Mouse (Mus musculus) gastrocnemius, postnatal 10 days (tissue): ENCODE data around the gene Paqr7. TPM values are rescaled to one million over a fixed set of nuclear protein-coding genes. Genes with fewer than 3 reads are reported as not detected.

Experiments used
- DNase-seq: peaks from one replicate; pipeline ENCODE4 v3.0.0; 2021; ENCODE audit warnings: mixed read lengths
- microRNA-seq, 2 experiments: library from miRNA; unstranded; fragments of <30 nt; microRNA quantifications; one replicate each; pipeline ENCODE4 v1.2.0; 2021
- total RNA-seq, 2 experiments: library from RNA; stranded (reverse); gene quantifications; 2 replicates each; pipeline ENCODE4 v1.2.3; 2021

The Paqr7 gene
- total RNA-seq, 2 experiments from 2014 or later: 6.5 to 6.8 TPM

DNA sequence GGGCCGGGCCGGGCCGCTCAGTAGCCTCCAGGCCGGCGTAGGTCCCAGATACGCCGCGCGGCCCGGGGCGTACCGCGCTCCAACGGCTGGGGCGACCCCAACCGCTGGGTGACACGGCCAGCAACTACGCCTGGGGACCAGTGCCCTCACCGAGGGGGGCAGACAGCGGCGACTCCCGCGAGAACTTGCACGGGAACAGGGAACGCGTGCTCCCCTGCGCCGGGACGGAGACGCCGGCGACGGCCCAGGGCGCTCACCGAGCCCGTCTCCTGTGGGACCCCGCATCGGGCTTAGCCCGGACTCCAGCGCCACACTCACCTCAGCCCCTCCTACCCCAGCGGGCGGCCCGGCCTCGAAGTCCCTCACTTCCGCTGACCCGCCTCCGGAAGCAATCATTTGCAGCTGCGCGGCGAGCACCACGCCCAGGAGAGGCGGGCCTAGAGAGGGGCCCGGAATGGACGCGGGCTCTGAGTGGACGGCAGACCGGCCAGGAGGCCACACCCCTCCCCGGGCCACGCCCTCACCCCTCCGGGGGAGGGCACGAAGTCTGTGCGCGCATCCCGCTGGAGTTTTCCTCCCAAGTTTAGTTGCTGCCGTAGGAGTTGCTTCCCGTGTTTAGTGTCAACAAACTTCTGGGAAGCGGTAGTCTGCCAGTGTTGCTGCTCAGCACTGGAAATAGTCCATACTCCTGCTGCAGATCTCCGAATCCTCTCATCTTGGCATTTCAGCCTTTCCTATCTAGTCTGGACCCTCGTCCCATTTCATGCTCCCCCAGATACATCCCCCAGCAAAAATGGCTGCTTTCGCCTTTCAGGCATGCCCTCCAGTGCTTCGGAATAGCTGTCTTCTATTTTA lies 38.7 kb downstream of the Paqr7 start, which contains the start of gene Mtfr1l:
TSS of gene Mtfr1l (minus strand) at position 456 of the 855 bp plus-strand sequence.
- DNase-seq: peak; percentile 95

DNA sequence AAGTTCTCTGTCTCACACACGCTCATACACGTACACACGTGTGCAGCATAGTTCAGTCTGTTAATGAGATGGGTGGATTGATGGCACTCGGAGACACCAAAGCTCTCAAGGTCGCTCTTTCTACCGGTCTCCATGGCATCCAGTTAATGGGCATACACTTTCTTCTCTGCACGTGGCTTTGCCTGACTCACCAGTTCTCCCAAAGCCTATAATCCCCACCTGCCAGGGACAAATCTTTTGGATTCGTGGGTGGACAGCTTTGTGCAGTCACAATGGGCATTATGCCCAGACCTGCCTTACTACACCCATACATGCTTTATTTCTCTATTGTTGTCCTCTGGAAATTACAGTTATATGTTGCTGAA lies 39.3 kb downstream of the Paqr7 start:
- no peak for DNase-seq

DNA sequence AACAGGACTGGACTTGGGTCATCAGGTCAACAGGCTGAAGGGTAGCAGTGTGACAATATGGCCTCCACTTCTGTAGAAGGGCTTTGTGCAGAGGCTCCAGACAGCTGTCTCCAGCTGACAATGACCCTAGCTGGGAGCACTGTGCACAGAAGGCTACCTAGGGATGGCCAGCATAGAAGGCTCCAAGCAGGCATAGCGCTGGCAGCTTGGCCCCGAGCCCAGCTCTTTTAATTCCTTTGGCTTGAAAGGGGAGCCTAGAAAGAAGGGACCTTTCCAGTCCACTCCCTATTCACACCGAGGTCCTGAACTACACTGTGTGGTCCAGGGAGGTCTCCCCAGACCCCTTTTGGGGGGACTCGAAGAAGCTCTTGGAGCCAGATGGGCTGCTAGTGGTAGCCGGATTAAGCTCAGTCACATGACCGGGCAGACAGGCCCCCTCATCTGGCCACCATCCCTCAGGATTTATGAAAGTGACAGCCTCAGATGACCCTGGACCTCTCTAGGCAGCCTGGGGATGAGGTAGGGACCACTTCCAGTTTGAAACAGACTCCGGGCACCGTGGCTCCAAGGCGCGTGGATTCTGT lies 42.6 kb downstream of the Paqr7 start:
- DNase-seq: no peak

DNA sequence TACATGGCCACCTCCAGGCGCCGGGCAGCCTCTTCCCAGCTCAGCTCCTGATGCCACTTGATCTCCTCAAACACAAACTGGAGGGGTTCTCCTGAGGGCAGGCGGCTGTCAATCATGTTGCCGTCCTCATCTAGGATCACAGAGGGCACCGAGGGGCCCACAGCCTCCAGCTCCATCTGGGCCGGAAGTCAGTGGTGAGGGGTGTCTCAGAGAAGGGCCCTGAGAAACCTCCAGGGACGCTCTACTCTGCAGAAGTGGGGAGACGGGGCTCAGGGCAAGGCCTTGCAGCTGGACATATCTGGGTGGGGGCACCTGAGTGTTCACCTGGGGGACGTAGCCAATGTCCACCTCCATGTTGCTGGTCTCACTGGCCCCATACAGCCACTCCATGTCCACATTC lies 46.2 kb downstream of the Paqr7 start:
- no peak for DNase-seq

DNA sequence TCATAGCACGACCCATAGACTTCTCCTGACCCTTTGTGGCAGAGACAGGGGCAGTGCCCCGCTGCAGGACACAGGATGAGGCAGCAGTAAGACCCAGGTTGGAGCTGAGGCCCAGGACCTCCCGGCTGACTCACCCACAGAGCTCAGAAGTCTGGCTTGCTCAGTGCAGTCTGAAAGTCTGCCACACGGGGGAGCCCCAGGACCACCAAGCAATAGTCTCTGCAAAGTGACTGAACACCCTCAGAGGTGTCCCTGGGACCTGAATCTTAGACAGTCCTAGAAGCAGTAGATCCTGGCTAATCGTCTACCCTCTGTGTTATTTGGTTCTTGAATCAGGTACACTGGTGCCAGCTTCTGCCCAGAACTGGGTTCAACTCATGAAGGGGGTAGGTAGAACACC lies 46.8 kb downstream of the Paqr7 start:
- DNase-seq: peak; percentile 96

DNA sequence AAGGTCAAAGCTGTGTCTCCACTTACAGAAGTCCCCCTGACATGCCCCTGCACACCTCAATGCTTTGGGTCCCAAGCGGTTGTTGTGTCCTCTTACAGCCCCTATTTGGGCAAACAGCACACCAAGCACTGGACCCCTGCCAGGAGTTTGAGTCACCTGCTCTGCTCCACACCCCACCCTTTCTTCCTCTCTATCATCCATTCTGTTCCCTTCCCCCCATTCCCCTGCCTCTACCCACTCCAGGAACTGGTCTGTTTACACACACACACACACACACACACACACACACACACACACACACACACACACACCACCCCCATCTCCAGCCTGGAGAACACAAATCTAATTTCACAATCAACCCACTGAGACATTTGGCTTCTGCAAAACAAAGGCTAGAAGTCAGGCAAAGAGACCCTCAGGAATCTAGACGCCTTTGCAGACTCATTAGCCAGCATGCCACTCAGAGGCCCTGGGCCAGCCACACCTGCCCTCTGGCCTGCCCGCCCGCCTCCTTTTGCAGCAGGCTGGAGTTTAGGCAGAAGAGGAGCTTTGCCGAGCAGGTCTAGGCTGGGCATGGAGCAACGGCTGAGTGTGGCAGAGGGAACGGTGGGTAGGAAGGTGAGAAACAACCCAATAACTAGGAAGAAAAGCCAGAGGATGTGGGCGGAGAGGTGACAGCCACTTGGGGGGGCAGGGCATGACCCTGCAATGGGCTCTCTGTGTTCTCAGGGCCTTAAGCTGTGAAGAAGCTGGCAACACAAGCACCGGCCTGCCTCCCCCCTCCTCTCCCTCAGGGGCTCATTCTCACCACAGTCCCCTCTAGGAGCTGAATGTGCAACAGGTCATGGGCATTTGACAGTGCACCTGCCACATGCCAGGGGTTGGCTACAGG lies 50.6 kb downstream of the Paqr7 start:
- DNase-seq: no peak

DNA sequence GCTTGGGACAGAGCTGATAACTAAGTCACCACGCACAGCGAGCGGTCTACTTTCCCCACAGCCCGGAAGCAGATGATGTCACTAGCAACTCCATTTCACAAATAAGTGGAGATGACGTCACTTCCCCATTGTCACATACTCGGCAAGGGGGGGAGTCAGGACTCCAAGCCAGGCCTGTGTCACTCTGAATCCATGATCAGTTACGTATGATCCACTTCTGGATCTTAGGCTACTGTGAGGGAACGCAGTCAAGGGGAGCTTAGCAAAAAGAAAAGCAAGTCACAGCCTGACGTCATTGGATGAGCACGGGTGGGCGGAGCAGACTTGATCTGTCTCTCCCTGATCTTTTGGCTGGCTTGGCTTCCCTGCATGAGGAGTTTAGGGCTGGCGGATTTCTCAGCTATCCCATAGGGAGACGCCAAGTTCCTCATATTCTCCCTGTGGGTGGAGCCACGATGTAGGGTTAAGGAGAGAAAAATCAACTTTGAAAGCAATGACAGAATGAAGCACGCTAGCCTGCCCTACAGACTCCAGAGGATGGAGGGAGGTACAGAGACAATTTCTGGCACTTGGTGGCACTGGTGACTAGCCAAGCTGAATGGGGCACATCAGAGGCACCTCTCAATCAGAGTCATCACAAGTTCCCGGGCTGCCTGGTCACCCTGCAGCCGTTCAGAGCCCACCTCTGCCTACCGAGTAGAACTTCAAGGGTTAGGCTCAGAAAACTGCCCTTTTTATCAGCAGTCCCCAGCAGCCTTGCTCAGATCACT lies 51.9 kb downstream of the Paqr7 start:
- no peak for DNase-seq

DNA sequence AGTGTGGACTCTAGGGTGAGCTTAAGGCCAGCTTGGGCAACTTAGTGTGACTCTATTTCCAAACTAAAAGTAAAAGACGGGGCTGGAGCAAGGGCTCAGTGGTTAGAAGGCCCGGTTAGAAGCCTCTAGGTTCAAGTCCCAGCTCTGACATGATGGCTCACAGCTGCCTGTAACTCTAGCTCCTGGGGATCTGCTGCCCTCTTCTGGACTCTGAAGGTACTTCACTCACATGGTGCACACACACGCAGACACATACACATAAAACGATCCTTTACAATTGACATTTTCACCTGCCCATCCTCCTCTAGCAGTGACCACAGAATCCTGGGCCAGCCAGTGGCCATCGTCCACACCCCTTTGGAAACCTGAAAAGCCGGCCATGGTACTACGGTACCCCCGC lies 53.4 kb downstream of the Paqr7 start:
- no peak for DNase-seq

DNA sequence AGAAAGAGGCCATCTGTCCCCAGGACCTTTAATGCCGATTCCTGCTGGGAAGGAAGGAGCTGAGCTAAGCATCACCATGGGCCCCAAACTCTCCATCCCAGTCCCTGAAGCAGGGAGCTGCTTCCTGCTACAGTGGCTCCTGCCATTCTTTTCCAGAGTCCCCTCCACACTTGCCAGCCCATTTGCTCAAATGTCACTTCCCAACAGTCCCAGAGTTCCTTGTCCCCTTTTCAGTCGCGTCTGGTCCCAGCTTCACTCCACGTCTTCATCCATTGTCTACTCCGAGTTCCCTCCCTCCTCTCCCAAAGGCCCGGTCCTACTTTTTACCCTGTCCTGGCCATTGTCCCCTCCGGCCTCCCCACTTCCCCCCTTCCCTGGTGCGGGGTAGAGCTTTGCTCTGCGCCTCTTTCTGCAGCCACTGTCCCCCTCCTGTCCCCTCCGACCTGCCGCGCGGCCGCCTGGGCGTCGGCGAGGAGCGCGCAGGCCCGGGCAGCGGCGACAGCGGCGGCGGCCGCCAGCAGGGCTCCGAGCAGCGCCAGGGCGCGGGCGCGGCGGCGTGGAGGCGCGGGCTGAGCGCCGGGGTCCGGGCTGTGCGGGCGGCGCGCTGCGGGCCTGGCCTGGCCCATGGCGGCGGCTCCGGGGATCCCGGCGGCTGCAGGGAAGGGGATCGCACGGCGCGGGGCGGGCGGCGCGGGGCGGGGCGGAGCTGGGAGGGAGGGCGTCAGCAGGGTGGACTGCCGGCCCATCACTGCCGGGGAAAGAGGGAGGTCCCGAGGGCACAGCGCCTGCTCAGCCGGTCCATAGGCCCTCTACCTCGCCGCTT lies 55.2 kb downstream of the Paqr7 start, which contains the start of gene Selenon:
TSS of gene Selenon (minus strand) at position 673 of the 823 bp plus-strand sequence.
- DNase-seq: peak; percentile 74

DNA sequence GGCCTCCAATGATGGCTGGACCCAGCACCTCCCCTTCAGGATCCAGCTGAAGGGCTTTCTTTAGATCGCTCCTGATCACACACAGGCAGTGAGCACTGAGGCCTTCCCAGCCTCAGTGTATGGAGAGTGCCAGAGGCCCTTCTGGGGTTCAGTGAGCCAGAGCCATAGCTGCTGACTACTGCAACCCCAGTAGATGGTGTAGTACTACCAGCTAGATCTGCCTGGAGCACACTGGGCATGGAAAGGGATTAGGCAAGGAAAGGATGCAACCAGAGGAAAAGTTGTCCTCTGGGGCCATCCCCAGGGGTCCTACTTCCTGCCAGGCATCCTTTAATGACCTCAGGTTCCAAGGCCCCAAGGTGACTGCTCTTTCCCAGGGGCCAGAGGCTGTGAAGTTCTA lies 57.1 kb downstream of the Paqr7 start:
- DNase-seq: no peak

DNA sequence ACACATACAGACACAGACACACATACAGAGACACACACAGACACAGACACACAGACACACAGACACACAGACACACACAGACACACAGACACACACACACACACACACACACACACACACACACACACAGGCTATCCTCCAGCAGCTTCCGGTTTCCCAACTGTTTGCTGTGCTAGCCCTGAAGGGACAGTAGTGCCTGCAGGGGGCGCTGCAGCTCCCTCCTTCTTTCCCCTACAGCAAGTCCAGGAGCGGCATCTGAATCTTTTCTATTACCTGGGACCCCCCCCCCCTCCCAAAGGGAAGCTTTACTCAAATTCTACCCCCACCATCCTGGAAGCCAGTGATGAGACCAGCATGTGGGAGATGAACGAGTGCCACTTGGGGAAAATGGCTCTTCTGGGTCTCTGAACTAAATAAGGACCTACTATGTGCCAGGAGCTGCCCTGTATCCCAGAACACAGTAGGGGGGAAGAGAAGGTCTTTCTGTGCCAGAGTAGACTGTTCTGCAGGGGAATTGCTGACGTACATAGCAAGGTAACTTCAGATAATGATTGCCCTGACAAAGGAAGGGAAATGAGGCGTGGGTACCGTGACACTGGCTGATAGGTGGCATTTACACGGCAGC lies 59.6 kb downstream of the Paqr7 start:
- DNase-seq: peak; percentile 62

DNA sequence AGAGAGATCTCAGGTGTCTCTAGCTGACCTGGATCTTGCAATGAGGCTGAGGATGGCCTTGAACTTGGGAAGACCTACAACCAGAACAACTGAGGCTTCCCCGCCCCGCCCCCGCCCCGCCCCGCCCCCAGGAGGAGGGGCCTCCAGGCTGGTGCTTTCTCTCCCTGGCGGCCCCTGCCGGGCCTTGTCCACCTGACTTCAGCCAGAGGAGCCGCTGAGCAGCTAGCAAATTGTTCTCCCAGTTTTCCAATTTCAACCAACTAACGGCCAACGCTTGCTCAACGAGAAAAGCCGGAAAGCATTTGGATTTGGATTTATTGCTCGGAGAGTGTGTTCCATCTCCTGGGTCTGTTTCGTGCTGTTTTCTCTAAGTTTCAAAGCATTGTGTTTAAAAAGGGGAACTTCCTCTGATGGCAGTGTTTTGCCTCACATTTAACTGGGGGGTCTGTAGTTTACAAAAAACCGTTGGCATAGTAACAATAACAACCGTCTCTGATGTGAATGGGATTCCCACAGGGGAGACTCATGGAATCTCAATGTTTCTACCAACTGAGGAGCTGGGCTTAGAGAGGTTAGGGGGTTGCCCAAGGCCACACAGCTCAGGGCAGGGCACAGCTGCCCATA lies 61.2 kb downstream of the Paqr7 start:
- no peak for DNase-seq

DNA sequence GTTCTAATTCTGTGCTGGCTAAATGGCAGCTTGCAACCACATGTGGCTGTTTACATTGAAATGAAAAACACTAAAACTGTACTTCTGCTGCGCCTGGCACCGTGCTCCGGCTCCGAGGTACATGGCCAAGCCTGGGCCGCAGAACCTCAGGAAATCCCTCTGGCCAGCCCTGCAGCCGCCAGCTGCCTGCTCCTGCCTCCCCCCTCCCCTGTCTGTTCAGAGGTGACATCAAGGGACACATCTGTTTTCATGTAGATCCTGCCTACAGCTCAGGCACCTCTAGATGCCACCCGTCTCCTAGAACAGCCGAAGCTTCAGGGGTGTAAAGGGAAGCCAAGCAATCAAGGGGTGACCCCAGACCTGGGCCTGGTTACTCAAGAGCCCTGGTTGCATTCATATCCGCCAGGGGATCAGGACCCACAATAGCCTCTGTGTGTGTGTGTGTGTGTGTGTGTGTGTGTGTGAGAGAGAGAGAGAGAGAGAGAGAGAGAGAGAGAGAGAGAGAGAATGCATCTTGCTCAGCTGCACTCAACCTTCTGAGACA lies 62.1 kb downstream of the Paqr7 start:
- DNase-seq: peak; percentile 34

DNA sequence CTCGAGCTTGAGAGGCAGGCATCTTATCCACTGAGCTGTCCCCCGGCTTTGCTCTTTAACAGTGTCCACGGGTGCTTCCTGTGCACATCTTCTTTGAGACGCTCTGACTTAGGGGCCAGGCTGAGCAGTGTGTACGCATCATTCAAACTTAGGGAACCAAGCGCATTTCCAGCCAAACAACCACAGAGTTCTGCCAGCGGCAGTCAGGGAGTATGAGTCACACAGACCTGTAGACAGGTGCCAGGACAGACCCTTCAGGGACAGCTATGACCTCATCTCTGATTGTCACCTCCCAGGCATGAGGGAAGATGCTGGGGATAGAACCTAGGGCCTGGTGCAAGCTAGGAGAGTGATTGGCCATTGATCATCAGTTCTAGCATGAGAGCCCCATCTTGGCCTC lies 62.7 kb downstream of the Paqr7 start:
- DNase-seq: no peak

Small RNA genes lying within 50 kb of the gene (microRNA-seq; reads per million reads assigned to microRNA genes)
- gene Gm23634: 0 to 1.8 reads per million in 2 experiments

Other genes with a start within 250 kb of the Paqr7 start
- not detected for gene Gm30191, start 249.8 kb upstream of the Paqr7 start, total RNA-seq
- 1 to 10 TPM; 5.1 to 6.0 TPM for gene Grrp1, start 242.6 kb upstream of the Paqr7 start, total RNA-seq
- 1 to 10 TPM; 5.8 to 8.4 TPM for gene Pdik1l, start 208.8 kb upstream of the Paqr7 start, total RNA-seq
- gene Trim63, start 181.6 kb upstream of the Paqr7 start, total RNA-seq: 100 to 1,000 TPM in 1 of 2 experiments, 10 to 100 TPM in 1; 78.5 to 107 TPM
- gene Slc30a2, start 153.5 kb upstream of the Paqr7 start, total RNA-seq: under 1 TPM; 0.29 to 0.66 TPM
- gene Extl1, start 112.8 kb upstream of the Paqr7 start, total RNA-seq: 10 to 100 TPM; 24.7 to 27.4 TPM
- 1 to 10 TPM; 2.4 to 2.9 TPM for gene Pafah2, start 100.4 kb upstream of the Paqr7 start, total RNA-seq
- gene Stmn1, start 28.4 kb upstream of the Paqr7 start, total RNA-seq: 10 to 100 TPM; 71.2 to 74.5 TPM
- 1 to 10 TPM in 1 of 2 experiments, under 1 TPM in 1; 0.99 to 1.2 TPM for gene Aunip, start 14.3 kb downstream of the Paqr7 start, total RNA-seq
- 100 to 1,000 TPM; 113 to 129 TPM for gene Mtfr1l, start 38.7 kb downstream of the Paqr7 start, total RNA-seq
- gene Selenon, start 55.5 kb downstream of the Paqr7 start, total RNA-seq: 10 to 100 TPM; 22.3 to 28.7 TPM
- 10 to 100 TPM; 11.2 to 13.8 TPM for gene Man1c1, start 207.6 kb downstream of the Paqr7 start, total RNA-seq